Mouse (Mus musculus) heart, embryonic 15.5 days (tissue): ENCODE data around the gene 2310046K23Rik. TPM values are rescaled to one million over a fixed set of nuclear protein-coding genes. Genes with fewer than 3 reads are reported as not detected.

ENCODE experiments used
- ATAC-seq: fragments of 200-750 bp; cut with Nextera tagmentation; replicated peaks from 2 replicates; pipeline ENCODE4 v1.8.0; 2017; ENCODE audit warnings: low read depth, moderate TSS enrichment; ENCODE audit not compliant: insufficient number of reproducible peaks, insufficient read depth, low FRiP score
- H3K27ac ChIP-seq: fragments of 300-500 bp; sonication (generic); 2 replicates; pipeline ENCODE4 v1.5.1; 2015; ENCODE audit warnings: mild to moderate bottlenecking, inconsistent platforms
- H3K27me3 ChIP-seq: fragments of 300-500 bp; sonication (generic); 2 replicates; pipeline ENCODE4 v1.6.1; 2015; ENCODE audit warnings: inconsistent platforms
- H3K36me3 ChIP-seq: fragments of 300-500 bp; sonication (generic); 2 replicates; pipeline ENCODE4 v1.6.1; 2015; ENCODE audit warnings: mild to moderate bottlenecking, inconsistent platforms
- H3K4me1 ChIP-seq: fragments of 300-500 bp; sonication (generic); replicated peaks from 2 replicates; pipeline ENCODE4 v1.6.1; 2015; ENCODE audit warnings: inconsistent platforms
- H3K4me2 ChIP-seq: fragments of 300-500 bp; sonication (generic); 2 replicates; pipeline ENCODE4 v1.6.1; 2015; ENCODE audit warnings: inconsistent platforms, mild to moderate bottlenecking, moderate library complexity
- H3K4me3 ChIP-seq: fragments of 300-500 bp; sonication (generic); 2 replicates; pipeline ENCODE4 v1.5.1; 2015; ENCODE audit warnings: mild to moderate bottlenecking, inconsistent platforms
- H3K9ac ChIP-seq: fragments of 300-500 bp; sonication (generic); 2 replicates; pipeline ENCODE4 v1.6.1; 2015; ENCODE audit warnings: mild to moderate bottlenecking, inconsistent platforms
- H3K9me3 ChIP-seq: fragments of 300-500 bp; sonication (generic); replicated peaks from 2 replicates; pipeline ENCODE4 v1.6.1; 2016; ENCODE audit warnings: inconsistent platforms
- WGBS: fragments of 180-500 bp; shearing (Covaris S2); methylation state at CpG from one replicate; pipeline ENCODE4 v1.1.7; 2015; ENCODE audit warnings: mixed read lengths; 5-methylcytosine and 5-hydroxymethylcytosine counted together
- polyA plus RNA-seq: library from polyadenylated mRNA; unstranded; fragments of >200 nt; fragmentation: Nextera tagmentation; extraction: Ambion mirVana; gene quantifications from 2 replicates; pipeline ENCODE4 v1.2.1, GENCODE M21; 2015

The 2310046K23Rik gene
- polyA plus RNA-seq = not detected in 2 replicates

- WGBS = 71% methylated on average over 3 of the region's 3 CpGs
- Histone ChIP-seq H3K36me3 (no peaks in the 10 kb centered on the region), H3K9me3 (no peaks in the 10 kb centered on the region), H3K9ac (no peak within 1 kb of the TSS), H3K4me1 (no peaks in the 10 kb centered on the region), H3K27me3 (no peaks in the 10 kb centered on the region), H3K4me2 (no peak within 1 kb of the TSS), H3K27ac (no peak within 1 kb of the TSS), H3K4me3 (no peak within 1 kb of the TSS)
- no peak for ATAC-seq
Observed at GRCm38 (mm10) chr3:92534411-92534810, at the start of gene 2310046K23Rik. Gene 2310046K23Rik, minus strand, starts transcription at chr3:92534511.

GRCm38 (mm10) chr3:92583164-92583826 is 49.0 kb upstream of the 2310046K23Rik start:
- Histone ChIP-seq H3K36me3 (no peaks in the 10 kb centered on the region), H3K27me3 (no peaks in the 10 kb centered on the region), H3K4me3 (no peak overlapping the region), H3K4me1 (no peaks in the 10 kb centered on the region), H3K9ac (no peak overlapping the region), H3K4me2 (no peak overlapping the region), H3K27ac (no peak overlapping the region), H3K9me3 (no peaks in the 10 kb centered on the region)
- WGBS = 69% methylated on average over 3 of the region's 3 CpGs
- ATAC-seq = no peak

GRCm38 (mm10) chr3:92579508-92579907 is 45.2 kb upstream of the 2310046K23Rik start:
- ATAC-seq = no peak
- H3K9ac ChIP-seq = no peak overlapping the region
- H3K4me3 ChIP-seq = no peak overlapping the region
- no peak overlapping the region for H3K27ac ChIP-seq
- 50% methylated on average over 1 of the region's 1 CpGs for WGBS
- no peaks in the 10 kb centered on the region for H3K9me3 ChIP-seq
- H3K4me2 ChIP-seq = no peak overlapping the region
- no peaks in the 10 kb centered on the region for H3K4me1 ChIP-seq
- no peaks in the 10 kb centered on the region for H3K27me3 ChIP-seq
- no peaks in the 10 kb centered on the region for H3K36me3 ChIP-seq

- Histone ChIP-seq H3K9ac (no peak overlapping the region), H3K4me1 (no peaks in the 10 kb centered on the region), H3K27ac (no peak overlapping the region), H3K27me3 (no peaks in the 10 kb centered on the region), H3K36me3 (no peaks in the 10 kb centered on the region), H3K9me3 (no peaks in the 10 kb centered on the region), H3K4me2 (no peak overlapping the region), H3K4me3 (no peak overlapping the region)
- WGBS = 45% methylated on average over 4 of the region's 4 CpGs
- no peak for ATAC-seq
Observed at GRCm38 (mm10) chr3:92578652-92579413, 44.5 kb upstream of the 2310046K23Rik start.

DNA sequence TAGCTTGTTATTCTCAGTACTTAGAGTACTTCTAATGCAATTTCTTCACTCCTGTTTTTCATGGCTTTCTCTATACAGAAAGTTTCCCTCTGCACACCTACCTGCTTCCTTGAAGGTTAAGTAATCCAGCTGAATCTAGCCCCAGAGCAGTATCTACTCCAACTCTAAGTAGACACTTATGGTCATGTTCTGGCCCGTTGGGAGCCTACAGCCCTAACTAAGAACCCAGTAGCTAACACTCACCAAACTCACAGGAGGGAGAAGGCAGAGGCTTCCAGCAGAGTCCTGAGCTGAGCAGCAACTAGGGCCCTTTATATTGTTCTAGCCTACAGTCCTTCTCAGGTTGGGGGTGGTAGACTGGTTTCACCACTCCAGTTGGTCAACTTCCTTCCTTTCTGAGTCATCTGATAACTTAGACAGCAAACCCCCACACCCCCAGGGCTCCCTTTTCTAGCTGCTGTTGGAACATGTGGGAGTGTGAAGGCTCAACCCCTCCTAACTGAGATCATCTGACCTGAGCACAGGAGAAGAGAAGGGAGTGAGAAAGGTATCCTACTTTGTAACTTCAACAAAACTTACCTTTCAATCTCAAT is 39.2 kb upstream of the 2310046K23Rik start, which contains the start of gene Ivl:
Ivl (minus strand) TSS at position 287 of the 593 bp plus-strand sequence.
- 54% methylated on average over 1 of the region's 1 CpGs for WGBS
- H3K4me2 ChIP-seq = no peak within 1 kb of the TSS
- no peak within 1 kb of the TSS for H3K4me3 ChIP-seq
- H3K27me3 ChIP-seq = no peaks in the 10 kb centered on the region
- H3K36me3 ChIP-seq = no peaks in the 10 kb centered on the region
- no peaks in the 10 kb centered on the region for H3K9me3 ChIP-seq
- no peak for ATAC-seq
- no peak within 1 kb of the TSS for H3K9ac ChIP-seq
- H3K27ac ChIP-seq = no peak within 1 kb of the TSS
- no peaks in the 10 kb centered on the region for H3K4me1 ChIP-seq

DNA sequence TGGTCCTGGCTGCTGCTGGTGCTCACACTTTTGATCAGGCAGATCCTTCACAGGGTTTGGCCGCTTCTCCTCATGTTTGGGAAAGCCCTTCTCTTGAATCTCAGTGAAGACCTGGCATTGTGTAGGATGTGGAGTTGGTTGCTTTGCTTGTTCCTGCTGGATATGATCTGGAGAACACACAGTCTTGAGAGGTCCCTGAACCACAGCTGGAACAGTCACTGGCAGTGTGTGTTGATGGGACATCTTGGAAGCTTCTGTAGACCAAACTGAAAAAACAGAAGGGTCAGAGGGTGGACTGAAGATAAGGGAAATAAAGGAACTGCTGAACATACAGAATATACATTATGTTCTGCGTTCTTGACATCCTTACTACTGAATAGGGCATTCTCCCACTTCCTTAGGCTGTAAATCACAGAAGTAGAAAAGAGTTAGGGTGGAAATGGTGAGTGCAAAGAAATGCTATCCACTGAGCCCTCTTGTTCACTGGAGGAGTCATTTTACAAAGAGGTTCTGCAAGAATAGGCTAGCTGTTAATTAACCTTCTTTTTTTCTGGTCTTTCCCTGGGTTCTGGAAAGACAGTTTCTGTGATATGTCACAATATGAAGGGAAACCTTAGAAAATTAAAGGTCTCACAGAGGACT is 38.3 kb upstream of the 2310046K23Rik start:
- H3K4me2 ChIP-seq = no peak overlapping the region
- no peaks in the 10 kb centered on the region for H3K4me1 ChIP-seq
- no peaks in the 10 kb centered on the region for H3K9me3 ChIP-seq
- H3K4me3 ChIP-seq = no peak overlapping the region
- H3K36me3 ChIP-seq = no peaks in the 10 kb centered on the region
- ATAC-seq = no peak
- H3K9ac ChIP-seq = no peak overlapping the region
- no peaks in the 10 kb centered on the region for H3K27me3 ChIP-seq
- 64% methylated on average over 2 of the region's 2 CpGs for WGBS
- no peak overlapping the region for H3K27ac ChIP-seq

GRCm38 (mm10) chr3:92568752-92569151 is 34.4 kb upstream of the 2310046K23Rik start:
- Histone ChIP-seq H3K4me3 (no peak overlapping the region), H3K9me3 (no peaks in the 10 kb centered on the region), H3K27ac (no peak overlapping the region), H3K36me3 (no peaks in the 10 kb centered on the region), H3K9ac (no peak overlapping the region), H3K4me1 (no peaks in the 10 kb centered on the region), H3K27me3 (no peaks in the 10 kb centered on the region), H3K4me2 (no peak overlapping the region)
- 75% methylated on average over 2 of the region's 2 CpGs for WGBS
- ATAC-seq = no peak

DNA sequence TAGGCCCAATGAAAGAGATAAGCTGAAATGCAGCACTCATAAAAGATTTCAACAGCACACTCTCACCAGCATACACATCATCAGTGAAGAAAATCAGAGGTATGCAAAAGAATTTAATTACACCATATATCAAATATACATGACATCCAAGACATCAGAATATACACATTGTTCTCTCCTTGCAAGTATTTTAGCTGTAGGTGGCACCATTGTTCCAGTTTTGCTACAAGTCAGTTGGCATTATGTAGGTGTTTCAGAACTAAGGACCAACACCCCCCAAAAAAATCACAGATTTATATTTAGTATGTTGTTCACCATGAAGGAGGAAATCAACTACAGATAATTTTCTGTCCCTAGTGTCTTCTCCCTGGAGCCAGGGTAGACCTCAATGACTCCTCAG is 31.1 kb upstream of the 2310046K23Rik start:
- Histone ChIP-seq H3K36me3 (no peaks in the 10 kb centered on the region), H3K9me3 (no peaks in the 10 kb centered on the region), H3K4me3 (no peak overlapping the region), H3K27me3 (no peaks in the 10 kb centered on the region), H3K4me1 (no peaks in the 10 kb centered on the region), H3K27ac (no peak overlapping the region), H3K4me2 (no peak overlapping the region), H3K9ac (no peak overlapping the region)
- ATAC-seq = no peak

GRCm38 (mm10) chr3:92512325-92512724 is 22.0 kb downstream of the 2310046K23Rik start:
- Histone ChIP-seq H3K9me3 (no peaks in the 10 kb centered on the region), H3K27me3 (no peaks in the 10 kb centered on the region), H3K9ac (no peak overlapping the region), H3K36me3 (no peaks in the 10 kb centered on the region), H3K4me1 (no peaks in the 10 kb centered on the region), H3K4me3 (no peak overlapping the region), H3K4me2 (no peak overlapping the region), H3K27ac (no peak overlapping the region)
- no peak for ATAC-seq

DNA sequence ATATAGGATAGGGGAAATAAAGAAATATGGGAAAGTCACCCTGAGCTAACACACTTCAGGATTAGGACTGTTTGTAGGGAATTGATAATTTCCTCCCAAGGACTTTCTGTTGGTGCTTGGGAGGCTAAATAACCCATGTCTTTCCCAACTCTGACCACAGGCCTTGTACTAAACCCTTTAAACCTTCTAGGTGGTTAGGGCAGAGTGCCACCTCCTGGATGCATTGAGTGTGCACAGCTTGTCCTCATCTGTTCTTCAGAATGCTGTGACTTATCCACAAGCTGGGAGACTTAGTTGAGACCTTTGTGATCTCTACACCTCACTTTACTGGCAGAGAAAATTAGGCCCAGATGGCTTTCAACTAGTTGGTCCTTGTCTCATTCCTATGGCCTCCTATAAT is 23.5 kb downstream of the 2310046K23Rik start:
- no peaks in the 10 kb centered on the region for H3K36me3 ChIP-seq
- no peaks in the 10 kb centered on the region for H3K27me3 ChIP-seq

GRCm38 (mm10) chr3:92508185-92508584 is 26.1 kb downstream of the 2310046K23Rik start:
- no peak overlapping the region for H3K9ac ChIP-seq
- ATAC-seq = no peak
- no peaks in the 10 kb centered on the region for H3K36me3 ChIP-seq
- no peaks in the 10 kb centered on the region for H3K9me3 ChIP-seq
- 78% methylated on average over 1 of the region's 1 CpGs for WGBS
- no peaks in the 10 kb centered on the region for H3K27me3 ChIP-seq
- no peak overlapping the region for H3K27ac ChIP-seq
- no peaks in the 10 kb centered on the region for H3K4me1 ChIP-seq
- H3K4me2 ChIP-seq = no peak overlapping the region
- no peak overlapping the region for H3K4me3 ChIP-seq

More for the DNA sequence above, 23.5 kb downstream of the 2310046K23Rik start:
- Histone ChIP-seq H3K9me3 (no peaks in the 10 kb centered on the region), H3K4me3 (no peak overlapping the region), H3K4me2 (no peak overlapping the region), H3K27ac (no peak overlapping the region), H3K9ac (no peak overlapping the region), H3K4me1 (no peaks in the 10 kb centered on the region)
- ATAC-seq = no peak
